Mouse (Mus musculus): ENCODE measurements at regions not wholly inside any gene's neighbourhood (a gene's known extent, or its start where the extent isn't known, plus 50 kb on each side); places are given as distances from the start of the nearest gene placed in this dataset.

- no peak for TF ChIP-seq POLR2A (IDR thresholded peaks at IDR 0.05; ENCODE audit: insufficient read depth, low read depth, low read length)
- TF ChIP-seq CTCF (IDR thresholded peaks at IDR 0.05; ENCODE audit: insufficient read depth, low read depth, low read length) = no peak
Measured at GRCm38 (mm10) chr8:41818577-41818976, 401.7 kb upstream of the Frg1 start.

Data from olfactory bulb, adult 2 months (tissue).